Mouse (Mus musculus) left cerebral cortex, adult 2 months (tissue): ENCODE results near the gene Snrk. TPM values are rescaled to one million over a fixed set of nuclear protein-coding genes. Genes with fewer than 3 reads are reported as not detected.

Experiments used
- DNase-seq, 2 experiments: peaks; one replicate each; pipeline ENCODE4 v3.0.0; 2021 to 2022; ENCODE audit warnings: low spot score in 2 of 2, mixed read lengths in 1 of 2; ENCODE audit errors: extremely low spot score in 1 of 2
- H3K27ac ChIP-seq: fragments of 200-600 bp; 2 replicates; pipeline ENCODE4 v1.8.1; 2022
- H3K4me3 ChIP-seq: fragments of 200-600 bp; 2 replicates; pipeline ENCODE4 v1.8.1; 2022
- CTCF ChIP-seq: fragments of 200-600 bp; IDR thresholded peaks from 2 replicates; pipeline ENCODE4 v1.8.1; 2022; ENCODE audit warnings: antibody characterized with exemption, mild to moderate bottlenecking, moderate library complexity
- intact Hi-C: fragments of 180-260 bp; cut with DNase I; formaldehyde crosslinking; loops from one replicate; pipeline ENCODE4 v1.15.1; 2025
- total RNA-seq, 2 experiments: library from RNA; stranded (reverse); gene quantifications; 2 replicates each; pipeline ENCODE4 v1.2.3; 2021

Snrk gene
- total RNA-seq, 2 experiments from 2014 or later: 113 to 129 TPM

DNA sequence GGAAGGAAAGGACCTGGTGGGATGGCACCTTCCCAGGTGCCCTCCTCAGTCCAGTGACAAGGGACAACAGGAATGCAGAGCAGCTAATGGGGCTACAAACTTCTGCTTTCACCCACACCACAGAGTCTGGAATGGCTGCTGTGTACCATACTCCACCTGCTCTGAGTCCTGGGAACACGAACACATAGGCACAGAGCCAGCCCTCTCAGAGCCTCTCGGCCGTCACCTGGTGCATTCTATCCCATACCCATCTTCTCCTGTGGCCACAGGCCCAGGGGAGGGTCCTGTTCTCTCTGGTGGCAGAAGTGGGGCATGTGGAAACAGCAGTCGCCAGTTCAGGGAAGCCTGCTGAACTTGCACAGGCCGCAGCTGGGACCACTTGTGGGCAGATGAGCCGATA is 57.7 kb downstream of the Snrk start:
- no peak for TF ChIP-seq CTCF
- no peak overlapping the region for H3K4me3 ChIP-seq
- no peak overlapping the region for H3K27ac ChIP-seq
- no peak for DNase-seq
- intact Hi-C loops: no loop called here

GRCm38 (mm10) chr9:122177256-122178220 is 60.5 kb downstream of the Snrk start:
- DNase-seq: no peak
- no peak overlapping the region for H3K4me3 ChIP-seq
- no peak overlapping the region for H3K27ac ChIP-seq
- intact Hi-C loops: no loop called here
- no peak for TF ChIP-seq CTCF

DNA sequence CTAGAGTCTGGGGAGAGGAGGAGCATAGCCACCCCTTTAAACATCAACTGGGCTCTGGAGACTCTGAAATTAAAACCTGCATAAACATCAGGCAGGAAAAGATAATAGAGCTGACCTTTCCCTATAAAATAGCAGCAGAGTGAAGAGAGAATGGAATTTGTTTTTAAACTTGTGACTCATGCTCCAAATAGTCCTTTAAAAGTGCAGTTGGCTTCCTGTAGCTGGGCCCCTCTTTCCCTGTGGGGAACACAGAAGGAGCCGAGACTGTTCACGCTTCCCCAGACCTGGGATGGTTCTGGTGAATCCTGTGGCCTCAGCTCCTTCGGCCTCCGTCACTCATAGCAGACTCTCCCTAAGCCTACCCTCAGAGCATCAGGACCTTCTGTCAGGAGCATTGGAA is 61.4 kb downstream of the Snrk start:
- no peak for DNase-seq
- peak overlapping the region; percentile 28; the same call in 1 of the 2 replicates for H3K27ac ChIP-seq
- TF ChIP-seq CTCF: no peak
- intact Hi-C loops: no loop called here
- H3K4me3 ChIP-seq: no peak overlapping the region

- intact Hi-C loops: no loop called here
- no peak for TF ChIP-seq CTCF
- Histone ChIP-seq H3K4me3 (no peak overlapping the region), H3K27ac (no peak overlapping the region)
- no peak for DNase-seq
These were observed 63.0 kb downstream of the Snrk start for GRCm38 (mm10) chr9:122180105-122180504.

GRCm38 (mm10) chr9:122183074-122183473 is 66.0 kb downstream of the Snrk start:
- intact Hi-C loops: no loop called here
- DNase-seq: no peak
- no peak for TF ChIP-seq CTCF
- Histone ChIP-seq H3K27ac (no peak overlapping the region), H3K4me3 (no peak overlapping the region)

GRCm38 (mm10) chr9:122184329-122184728 is 67.3 kb downstream of the Snrk start:
- H3K27ac ChIP-seq: no peak overlapping the region
- DNase-seq: no peak
- intact Hi-C loops: loop anchor here (2.0 kb wide), 1 partner anchor 166 kb away; no protein-coding TSS in a partner anchor
- H3K4me3 ChIP-seq: no peak overlapping the region
- no peak for TF ChIP-seq CTCF

DNA sequence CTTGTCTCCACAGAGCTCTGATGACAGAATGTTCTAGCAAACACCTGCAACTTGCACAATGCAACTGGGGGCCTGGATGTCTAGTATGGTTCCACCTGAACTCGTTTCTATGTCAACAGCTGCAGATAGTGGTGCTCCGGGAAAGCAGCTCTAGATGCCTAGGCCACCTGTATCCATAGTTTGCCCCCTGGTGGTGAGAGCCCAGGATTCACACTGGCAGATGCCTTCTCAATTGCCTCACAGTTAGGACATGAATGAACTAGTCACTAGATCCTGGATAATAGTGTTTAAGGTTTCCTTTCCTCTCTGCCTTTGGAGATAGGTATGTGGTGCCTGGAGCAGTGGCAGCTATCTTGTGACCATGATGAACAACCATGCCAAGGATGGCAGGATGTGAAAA is 68.0 kb downstream of the Snrk start:
- intact Hi-C loops: loop anchor here (2.0 to 5.0 kb wide), 2 partner anchors 63 to 166 kb away; no protein-coding TSS in a partner anchor
- peak; percentile 80 for TF ChIP-seq CTCF
- DNase-seq: peak; percentile 67

DNA sequence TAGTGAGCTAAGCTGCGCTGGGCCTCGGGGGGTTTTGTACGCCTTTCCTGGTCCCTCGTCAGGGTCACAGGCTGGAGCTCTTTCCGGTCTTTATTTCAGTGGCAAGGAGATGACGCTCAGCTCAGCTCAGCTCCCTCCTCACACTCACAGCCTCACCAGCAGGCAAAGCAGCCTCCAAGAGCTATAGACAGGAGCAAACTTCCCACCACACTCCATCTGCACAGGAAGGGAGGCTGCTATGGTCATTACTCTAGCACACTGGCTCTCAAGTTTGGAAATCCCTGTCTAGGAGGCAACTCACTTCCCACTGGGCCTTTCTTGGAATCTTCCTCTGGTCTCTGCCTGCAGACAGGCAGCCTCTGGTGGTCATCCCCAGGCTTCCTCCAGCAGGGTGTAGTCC is 68.9 kb downstream of the Snrk start:
- no peak for DNase-seq

More for the DNA sequence above, 68.0 kb downstream of the Snrk start:
- Histone ChIP-seq H3K4me3 (no peak overlapping the region), H3K27ac (no peak overlapping the region; the same call in 1 of the 2 replicates)

GRCm38 (mm10) chr9:122186643-122187226 is 69.7 kb downstream of the Snrk start:
- peak overlapping the region; percentile 63 for H3K27ac ChIP-seq
- no peak for TF ChIP-seq CTCF
- no peak for DNase-seq
- H3K4me3 ChIP-seq: no peak overlapping the region
- intact Hi-C loops: loop anchor here (5.0 kb wide), 1 partner anchor 64 kb away; no protein-coding TSS in a partner anchor

More for the DNA sequence above, 68.9 kb downstream of the Snrk start:
- Histone ChIP-seq H3K27ac (peak overlapping the region; percentile 68), H3K4me3 (no peak overlapping the region)
- TF ChIP-seq CTCF: no peak
- intact Hi-C loops: loop anchor here (2.0 to 5.0 kb wide), 2 partner anchors 64 to 167 kb away; no protein-coding TSS in a partner anchor

- H3K27ac ChIP-seq: peak overlapping the region; percentile 63
- no peak for DNase-seq
- intact Hi-C loops: loop anchor here (5.0 kb wide), 1 partner anchor 65 kb away; no protein-coding TSS in a partner anchor
- no peak for TF ChIP-seq CTCF
- H3K4me3 ChIP-seq: no peak overlapping the region
These were observed 70.4 kb downstream of the Snrk start for GRCm38 (mm10) chr9:122187451-122187921.

DNA sequence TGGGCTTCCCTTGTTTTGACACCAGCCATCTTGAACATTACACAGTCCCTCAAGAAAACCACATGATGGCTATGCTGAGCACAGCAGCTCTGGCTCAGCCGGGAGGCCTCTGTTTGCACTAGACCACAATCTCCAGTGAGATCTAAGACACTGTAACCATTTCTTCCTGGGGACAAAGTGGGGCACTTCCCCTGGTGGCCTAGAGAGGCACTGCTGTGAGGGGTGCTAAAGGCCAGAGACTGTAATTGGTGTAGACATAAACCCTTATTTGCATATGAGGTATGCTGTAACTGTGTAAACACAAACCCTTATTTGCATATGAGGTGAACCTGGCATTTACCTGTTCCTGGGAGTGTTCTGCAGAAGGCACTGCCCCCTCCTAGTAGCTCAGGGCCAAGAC is 71.7 kb downstream of the Snrk start:
- intact Hi-C loops: loop anchor here (5.0 kb wide), 1 partner anchor 66 kb away; no protein-coding TSS in a partner anchor
- Histone ChIP-seq H3K27ac (no peak overlapping the region), H3K4me3 (no peak overlapping the region)
- TF ChIP-seq CTCF: peak; percentile 40
- no peak for DNase-seq

GRCm38 (mm10) chr9:122193361-122193760 is 76.3 kb downstream of the Snrk start:
- Histone ChIP-seq H3K4me3 (no peak overlapping the region), H3K27ac (no peak overlapping the region)
- no peak for DNase-seq
- TF ChIP-seq CTCF: no peak
- intact Hi-C loops: no loop called here
